Mouse (Mus musculus): ENCODE results near the gene Btnl9.

- no peak for TF ChIP-seq CTCF (IDR thresholded peaks at IDR 0.05; ENCODE audit: low read depth)
- no peak for TF ChIP-seq EP300 (IDR thresholded peaks at IDR 0.05; ENCODE audit: low read depth)
Measured at GRCm38 (mm10) chr11:49191083-49191482, 4.1 kb upstream of the Btnl9 start.

Measured in heart, postnatal 0 days (tissue).